Comparison of ENCODE assay signal across 7 mouse cellular contexts in the genomic region with DNA sequence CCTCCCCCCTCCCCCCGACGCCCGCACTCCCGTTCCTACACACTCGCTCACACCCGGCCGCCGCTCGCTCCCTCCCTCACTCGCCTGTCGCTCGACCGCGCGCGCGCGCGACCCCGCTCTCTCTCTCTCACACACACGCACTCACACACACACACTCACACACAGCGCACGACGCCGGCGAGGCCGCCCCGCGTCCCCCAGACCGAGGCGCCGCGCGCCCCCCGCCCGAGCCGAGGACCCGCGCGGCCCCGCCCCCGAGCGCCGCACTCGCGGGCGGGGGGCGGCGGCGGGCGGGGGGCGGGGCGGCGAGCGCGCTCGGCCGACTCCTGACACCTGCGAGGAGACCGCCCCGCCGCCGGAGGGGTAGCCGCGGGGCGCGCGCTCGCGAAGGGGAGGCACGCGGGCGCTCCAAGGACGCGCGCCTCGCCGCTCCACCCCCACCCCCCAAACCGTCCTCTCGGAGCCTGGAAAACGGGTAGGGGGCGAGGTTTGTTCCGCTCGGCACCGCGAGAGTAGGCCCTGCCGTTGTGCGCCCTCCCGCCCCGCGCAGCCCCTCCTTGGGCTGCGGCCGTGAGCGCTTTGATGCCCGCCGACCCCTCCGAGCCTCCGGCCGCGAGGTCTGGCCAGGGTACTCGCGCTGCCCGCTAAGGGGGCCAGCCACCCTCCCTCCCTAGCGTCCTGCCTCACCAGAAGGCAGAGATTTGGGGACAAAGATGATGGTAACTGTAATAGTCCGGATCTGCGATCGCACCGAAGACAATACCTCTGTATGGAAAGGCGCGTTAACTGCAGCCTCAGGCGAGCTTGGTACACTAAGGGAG. TPM values are rescaled to one million over a fixed set of nuclear protein-coding genes. Genes with fewer than 3 reads are reported as not detected.
A peak's percentile ranks its signal among the peaks of the same experiment; 100 is the strongest.
DNase-seq lines count a peak whose midpoint lies in the region; ATAC-seq lines count a peak whose summit lies in the region.

No protein-coding gene starts in this region.

- H3K27ac ChIP-seq in embryonic facial prominence, embryonic 12.5 days: peak overlapping the region; percentile 91
- H3K27ac ChIP-seq in hindbrain, embryonic 13.5 days: peak overlapping the region; percentile 98
- peak overlapping the region; percentile 22; the same call in 1 of the 2 replicates for H3K27ac ChIP-seq in limb, embryonic 15.5 days
- peak overlapping the region; percentile 83 for H3K27ac ChIP-seq in neural tube, embryonic 12.5 days

- peaks cover 13% of the 10 kb centered on the region; the same call in 1 of the 2 replicates for H3K4me1 ChIP-seq in embryonic facial prominence, embryonic 12.5 days
- peaks cover 29% of the 10 kb centered on the region for H3K4me1 ChIP-seq in hindbrain, embryonic 13.5 days (replicated peaks)
- H3K4me1 ChIP-seq in limb, embryonic 15.5 days: peaks cover 9% of the 10 kb centered on the region
- peaks cover 21% of the 10 kb centered on the region for H3K4me1 ChIP-seq in neural tube, embryonic 12.5 days

- H3K9ac ChIP-seq in embryonic facial prominence, embryonic 12.5 days: peak overlapping the region; percentile 85
- H3K9ac ChIP-seq in hindbrain, embryonic 13.5 days: peak overlapping the region; percentile 87
- peak overlapping the region; percentile 62 for H3K9ac ChIP-seq in limb, embryonic 15.5 days
- peak overlapping the region; percentile 90 for H3K9ac ChIP-seq in neural tube, embryonic 12.5 days

- WGBS in embryonic facial prominence, embryonic 12.5 days: 2% methylated on average over 68 of the region's 111 CpGs
- WGBS in hindbrain, embryonic 13.5 days: under 1% methylated on average over 75 of the region's 111 CpGs
- 1% methylated on average over 87 of the region's 111 CpGs for WGBS in limb, embryonic 15.5 days
- under 1% methylated on average over 74 of the region's 111 CpGs for WGBS in neural tube, embryonic 12.5 days

- ATAC-seq in embryonic facial prominence, embryonic 12.5 days (ENCODE audit: insufficient number of reproducible peaks, insufficient read depth, low FRiP score, low TSS enrichment): peak; percentile 88
- peak; percentile 94 for ATAC-seq in hindbrain, embryonic 13.5 days (ENCODE audit: low FRiP score)
- peak; percentile 56 for ATAC-seq in limb, embryonic 15.5 days (ENCODE audit: insufficient number of reproducible peaks, low FRiP score, low TSS enrichment, low read depth)
- peak; percentile 93 for ATAC-seq in neural tube, embryonic 12.5 days (ENCODE audit: low FRiP score, low read depth)

- H3K9me3 ChIP-seq in embryonic facial prominence, embryonic 12.5 days: no peaks in the 10 kb centered on the region
- no peaks in the 10 kb centered on the region for H3K9me3 ChIP-seq in hindbrain, embryonic 13.5 days
- H3K9me3 ChIP-seq in limb, embryonic 15.5 days: no peaks in the 10 kb centered on the region
- H3K9me3 ChIP-seq in neural tube, embryonic 12.5 days: no peaks in the 10 kb centered on the region

- H3K4me3 ChIP-seq in embryonic facial prominence, embryonic 12.5 days: peak overlapping the region; percentile 66
- H3K4me3 ChIP-seq in hindbrain, embryonic 13.5 days: peak overlapping the region; percentile 78
- H3K4me3 ChIP-seq in limb, embryonic 15.5 days: peak overlapping the region; percentile 79
- H3K4me3 ChIP-seq in neural tube, embryonic 12.5 days: peak overlapping the region; percentile 77

- H3K36me3 ChIP-seq in embryonic facial prominence, embryonic 12.5 days: no peaks in the 10 kb centered on the region
- H3K36me3 ChIP-seq in hindbrain, embryonic 13.5 days: no peaks in the 10 kb centered on the region
- no peaks in the 10 kb centered on the region for H3K36me3 ChIP-seq in limb, embryonic 15.5 days
- no peaks in the 10 kb centered on the region for H3K36me3 ChIP-seq in neural tube, embryonic 12.5 days

- H3K27me3 ChIP-seq in embryonic facial prominence, embryonic 12.5 days: no peaks in the 10 kb centered on the region
- H3K27me3 ChIP-seq in hindbrain, embryonic 13.5 days: no peaks in the 10 kb centered on the region
- H3K27me3 ChIP-seq in limb, embryonic 15.5 days: no peaks in the 10 kb centered on the region; the same call in 1 of the 2 replicates
- H3K27me3 ChIP-seq in neural tube, embryonic 12.5 days (replicated peaks): no peaks in the 10 kb centered on the region

- H3K4me2 ChIP-seq in embryonic facial prominence, embryonic 12.5 days (replicated peaks): peak overlapping the region; percentile 62
- peak overlapping the region; percentile 57 for H3K4me2 ChIP-seq in hindbrain, embryonic 13.5 days
- peak overlapping the region; percentile 87 for H3K4me2 ChIP-seq in limb, embryonic 15.5 days
- H3K4me2 ChIP-seq in neural tube, embryonic 12.5 days (replicated peaks): peak overlapping the region; percentile 62

- peak; percentile 30 for DNase-seq in right cerebral cortex, adult 18-20 months
- DNase-seq in right cerebral cortex, adult 2 months (ENCODE audit: low spot score in 2 of 2): no peak
- no peak for DNase-seq in T-cell, adult 2 months (ENCODE audit: low spot score)

RNA-seq across cellular contexts. Expression of gene Rimklb, which starts 12.1 kb away (rescaled TPM):
- polyA plus RNA-seq in embryonic facial prominence, embryonic 12.5 days (2016; fragmentation: Nextera tagmentation; extraction: Ambion mirVana): 46.2 and 49.7 TPM in 2 replicates
- 102 and 103 TPM in 2 replicates for polyA plus RNA-seq in hindbrain, embryonic 13.5 days (2015; fragmentation: Nextera tagmentation; extraction: Ambion mirVana)
- 9.3 and 11.6 TPM in 2 replicates for polyA plus RNA-seq in limb, embryonic 15.5 days (2015; fragmentation: Nextera tagmentation; extraction: Ambion mirVana)
- 78.8 and 89.6 TPM in 2 replicates for polyA plus RNA-seq in neural tube, embryonic 12.5 days (2016; fragmentation: Nextera tagmentation; extraction: Ambion mirVana)

RNA-seq across cellular contexts. Expression of gene Mfap5, which starts 19.1 kb away (rescaled TPM):
- 3.0 and 3.1 TPM in 2 replicates for polyA plus RNA-seq in embryonic facial prominence, embryonic 12.5 days (2016; fragmentation: Nextera tagmentation; extraction: Ambion mirVana)
- 1.7 and 1.9 TPM in 2 replicates for polyA plus RNA-seq in hindbrain, embryonic 13.5 days (2015; fragmentation: Nextera tagmentation; extraction: Ambion mirVana)
- polyA plus RNA-seq in limb, embryonic 15.5 days (2015; fragmentation: Nextera tagmentation; extraction: Ambion mirVana): 63.6 and 80.5 TPM in 2 replicates
- 1.6 and 2.1 TPM in 2 replicates for polyA plus RNA-seq in neural tube, embryonic 12.5 days (2016; fragmentation: Nextera tagmentation; extraction: Ambion mirVana)

Comparison
In these comparisons a context has a peak if more than half of its experiments do, and no peak if none do; other contexts are left out.
1. H3K27ac ChIP-seq: peak in every context shown above with its lines; median percentile 98 in hindbrain, embryonic 13.5 days; 91 in embryonic facial prominence, embryonic 12.5 days; 83 in neural tube, embryonic 12.5 days; 22 in limb, embryonic 15.5 days.
2. RNA of gene Mfap5, which starts 19.1 kb away (polyA plus RNA-seq): 63.6 to 80.5 TPM in limb, embryonic 15.5 days; 3.0 to 3.1 TPM in embryonic facial prominence, embryonic 12.5 days, 1.7 to 1.9 TPM in hindbrain, embryonic 13.5 days and 1.6 to 2.1 TPM in neural tube, embryonic 12.5 days; every median in the first group is over 10 times any median in the second.
3. Peak in every context shown above with its lines, with median percentiles within 50 percentile points of each other: ATAC-seq, H3K4me2 ChIP-seq, H3K4me3 ChIP-seq and H3K9ac ChIP-seq.